8 mouse cellular contexts compared by ENCODE assay signal in the genomic region with DNA sequence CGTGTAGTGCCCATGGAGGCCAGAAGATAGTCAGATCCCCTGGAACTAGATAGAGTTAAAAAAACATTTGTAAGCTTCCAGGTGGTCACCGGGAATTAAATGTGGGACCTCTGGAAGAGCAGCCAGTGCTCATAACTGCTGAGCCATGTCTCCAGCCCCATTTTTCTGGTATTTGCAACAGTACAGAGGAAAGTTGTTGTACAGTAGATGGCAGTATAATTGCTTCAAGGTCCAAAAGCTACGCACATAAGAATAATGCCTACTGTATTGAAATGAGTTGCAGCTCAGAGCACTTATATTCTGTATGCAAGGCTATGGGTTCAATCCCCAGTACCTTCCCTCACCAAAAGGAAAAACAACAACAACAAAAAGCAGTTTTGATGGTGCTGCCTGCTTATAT. TPM values are rescaled to one million over a fixed set of nuclear protein-coding genes. Genes with fewer than 3 reads are reported as not detected.
DNase-seq lines count a peak whose midpoint lies in the region; ATAC-seq and TF ChIP-seq lines count a peak whose summit lies in the region.

No protein-coding gene starts in this region.

- TF ChIP-seq POLR2A in kidney, adult 2 months (IDR thresholded peaks at IDR 0.05; ENCODE audit: low read depth, low read length): no peak

- peak overlapping the region; percentile 89 for H3K4me2 ChIP-seq in hindbrain, embryonic 15.5 days
- peak overlapping the region; percentile 86 for H3K4me2 ChIP-seq in midbrain, embryonic 15.5 days

- peak; percentile 33 for DNase-seq in kidney, adult 2 months
- DNase-seq in kidney, postnatal 14 days: no peak
- peak; percentile 56 for DNase-seq in adipocyte (ENCODE audit: low spot score)
- no peak for DNase-seq in spleen, adult 12 weeks (ENCODE audit: low spot score)
- DNase-seq in urinary bladder, adult 2 months (ENCODE audit: low spot score): no peak
- DNase-seq in natural killer cell, adult 2 months (ENCODE audit: low spot score in 2 of 2): no peak

- no peak for ATAC-seq in hindbrain, embryonic 15.5 days (ENCODE audit: low FRiP score, low read depth)
- no peak for ATAC-seq in midbrain, embryonic 15.5 days (replicated peaks)

- H3K9ac ChIP-seq in hindbrain, embryonic 15.5 days: no peak overlapping the region
- H3K9ac ChIP-seq in midbrain, embryonic 15.5 days: no peak overlapping the region

- H3K27me3 ChIP-seq in kidney, adult 2 months (replicated peaks; ENCODE audit: control insufficient read depth, insufficient read depth, low read length): no peaks in the 10 kb centered on the region
- no peaks in the 10 kb centered on the region for H3K27me3 ChIP-seq in hindbrain, embryonic 15.5 days
- no peaks in the 10 kb centered on the region for H3K27me3 ChIP-seq in midbrain, embryonic 15.5 days (replicated peaks)

- H3K27ac ChIP-seq in kidney, adult 2 months (ENCODE audit: insufficient read depth, low read depth, low read length): no peak overlapping the region
- no peak overlapping the region for H3K27ac ChIP-seq in hindbrain, embryonic 15.5 days (replicated peaks)
- no peak overlapping the region for H3K27ac ChIP-seq in midbrain, embryonic 15.5 days

- no peaks in the 10 kb centered on the region for H3K9me3 ChIP-seq in hindbrain, embryonic 15.5 days
- no peaks in the 10 kb centered on the region for H3K9me3 ChIP-seq in midbrain, embryonic 15.5 days

- 0 out of 2 replicates have a peak overlapping the region, but pooled peaks have one; percentile 6 for H3K4me3 ChIP-seq in kidney, adult 2 months (ENCODE audit: insufficient read depth, low read depth, low read length)
- peak overlapping the region; percentile 87 for H3K4me3 ChIP-seq in hindbrain, embryonic 15.5 days
- H3K4me3 ChIP-seq in midbrain, embryonic 15.5 days: peak overlapping the region; percentile 81

- H3K4me1 ChIP-seq in kidney, adult 2 months (ENCODE audit: control insufficient read depth, insufficient read depth, low read length): peaks cover 5% of the 10 kb centered on the region; the same call in 1 of the 2 replicates
- H3K4me1 ChIP-seq in hindbrain, embryonic 15.5 days (replicated peaks): peaks cover 25% of the 10 kb centered on the region
- peaks cover 26% of the 10 kb centered on the region for H3K4me1 ChIP-seq in midbrain, embryonic 15.5 days

- H3K36me3 ChIP-seq in kidney, adult 2 months (ENCODE audit: control insufficient read depth, insufficient read depth, low read length): no peaks in the 10 kb centered on the region
- peaks cover 24% of the 10 kb centered on the region for H3K36me3 ChIP-seq in hindbrain, embryonic 15.5 days
- peaks cover 17% of the 10 kb centered on the region for H3K36me3 ChIP-seq in midbrain, embryonic 15.5 days (replicated peaks)

- 28% methylated on average over 3 of the region's 3 CpGs for WGBS in kidney, adult 2 months
- 62% methylated on average over 3 of the region's 3 CpGs for WGBS in hindbrain, embryonic 15.5 days
- WGBS in midbrain, embryonic 15.5 days: 70% methylated on average over 3 of the region's 3 CpGs

- no peak for TF ChIP-seq CTCF in kidney, adult 2 months (conservative IDR thresholded peaks at IDR 0.05; ENCODE audit: insufficient read depth, insufficient read length, low read depth, low read length)

RNA-seq across cellular contexts. Expression of a gene that starts 1.1 kb away (rescaled TPM):
- polyA plus RNA-seq in kidney, adult 2 months (2012; rRNA removed): 67.7 and 97.4 TPM in 2 replicates
- polyA plus RNA-seq in hindbrain, embryonic 15.5 days (2015; fragmentation: Nextera tagmentation; extraction: Ambion mirVana): 251 and 252 TPM in 2 replicates
- 224 and 231 TPM in 2 replicates for polyA plus RNA-seq in midbrain, embryonic 15.5 days (2015; fragmentation: Nextera tagmentation; extraction: Ambion mirVana)
- 125 and 139 TPM in 2 replicates for polyA plus RNA-seq in urinary bladder, adult 2 months (2012; rRNA removed)

RNA-seq across cellular contexts. Expression of a gene that starts 1.2 kb away (rescaled TPM):
- polyA plus RNA-seq in kidney, adult 2 months (2012; rRNA removed): 3.9 and 6.2 TPM in 2 replicates
- polyA plus RNA-seq in hindbrain, embryonic 15.5 days (2015; fragmentation: Nextera tagmentation; extraction: Ambion mirVana): 14.4 and 15.7 TPM in 2 replicates
- polyA plus RNA-seq in midbrain, embryonic 15.5 days (2015; fragmentation: Nextera tagmentation; extraction: Ambion mirVana): 15.6 and 15.9 TPM in 2 replicates
- polyA plus RNA-seq in urinary bladder, adult 2 months (2012; rRNA removed): 24.1 and 28.6 TPM in 2 replicates

RNA-seq across cellular contexts. Expression of a gene that starts 19.9 kb away (rescaled TPM):
- 3.7 and 4.4 TPM in 2 replicates for polyA plus RNA-seq in kidney, adult 2 months (2012; rRNA removed)
- 7.9 and 8.5 TPM in 2 replicates for polyA plus RNA-seq in hindbrain, embryonic 15.5 days (2015; fragmentation: Nextera tagmentation; extraction: Ambion mirVana)
- 6.9 and 7.7 TPM in 2 replicates for polyA plus RNA-seq in midbrain, embryonic 15.5 days (2015; fragmentation: Nextera tagmentation; extraction: Ambion mirVana)
- 6.5 and 6.6 TPM in 2 replicates for polyA plus RNA-seq in urinary bladder, adult 2 months (2012; rRNA removed)

RNA-seq across cellular contexts. Expression of a gene that starts 24.9 kb away (rescaled TPM):
- not detected in 2 replicates for polyA plus RNA-seq in kidney, adult 2 months (2012; rRNA removed)
- polyA plus RNA-seq in hindbrain, embryonic 15.5 days (2015; fragmentation: Nextera tagmentation; extraction: Ambion mirVana): not detected in 2 replicates
- polyA plus RNA-seq in midbrain, embryonic 15.5 days (2015; fragmentation: Nextera tagmentation; extraction: Ambion mirVana): not detected in 2 replicates
- polyA plus RNA-seq in urinary bladder, adult 2 months (2012; rRNA removed): not detected in 2 replicates

RNA-seq across cellular contexts. Expression of a gene that starts 25.2 kb away (rescaled TPM):
- polyA plus RNA-seq in kidney, adult 2 months (2012; rRNA removed): 0.71 and 0.72 TPM in 2 replicates
- 15.3 and 15.6 TPM in 2 replicates for polyA plus RNA-seq in hindbrain, embryonic 15.5 days (2015; fragmentation: Nextera tagmentation; extraction: Ambion mirVana)
- polyA plus RNA-seq in midbrain, embryonic 15.5 days (2015; fragmentation: Nextera tagmentation; extraction: Ambion mirVana): 19.1 and 20.8 TPM in 2 replicates
- polyA plus RNA-seq in urinary bladder, adult 2 months (2012; rRNA removed): 4.6 TPM in 2 replicates

Comparison
In these comparisons a context has a peak if more than half of its experiments do, and no peak if none do; other contexts are left out.
1. DNase-seq: peak in kidney, adult 2 months (single experiment) and adipocyte (single experiment); none in kidney, postnatal 14 days (single experiment), spleen, adult 12 weeks (single experiment), urinary bladder, adult 2 months (single experiment) and natural killer cell, adult 2 months (0 of 2).
2. H3K4me3 ChIP-seq: peak in every context shown above with its lines; median percentile 87 in hindbrain, embryonic 15.5 days; 81 in midbrain, embryonic 15.5 days; 6 in kidney, adult 2 months.